Mouse (Mus musculus): ENCODE data around the gene Dnajb2. TPM values are rescaled to one million over a fixed set of nuclear protein-coding genes. Genes with fewer than 3 reads are reported as not detected.

Gene Dnajb2
- total RNA-seq (2012; rRNA removed) = 10.3 and 12.9 TPM in 2 replicates
- 10 to 100 TPM in 1 of 2 experiments, not detected in 1; 18.9 TPM for polyA plus RNA-seq (2012; ENCODE audit: insufficient read depth in 1 of 2, insufficient read length in 2 of 2, low read depth in 1 of 2, low replicate concordance in 2 of 2, missing spikeins in 1 of 2)

DNA sequence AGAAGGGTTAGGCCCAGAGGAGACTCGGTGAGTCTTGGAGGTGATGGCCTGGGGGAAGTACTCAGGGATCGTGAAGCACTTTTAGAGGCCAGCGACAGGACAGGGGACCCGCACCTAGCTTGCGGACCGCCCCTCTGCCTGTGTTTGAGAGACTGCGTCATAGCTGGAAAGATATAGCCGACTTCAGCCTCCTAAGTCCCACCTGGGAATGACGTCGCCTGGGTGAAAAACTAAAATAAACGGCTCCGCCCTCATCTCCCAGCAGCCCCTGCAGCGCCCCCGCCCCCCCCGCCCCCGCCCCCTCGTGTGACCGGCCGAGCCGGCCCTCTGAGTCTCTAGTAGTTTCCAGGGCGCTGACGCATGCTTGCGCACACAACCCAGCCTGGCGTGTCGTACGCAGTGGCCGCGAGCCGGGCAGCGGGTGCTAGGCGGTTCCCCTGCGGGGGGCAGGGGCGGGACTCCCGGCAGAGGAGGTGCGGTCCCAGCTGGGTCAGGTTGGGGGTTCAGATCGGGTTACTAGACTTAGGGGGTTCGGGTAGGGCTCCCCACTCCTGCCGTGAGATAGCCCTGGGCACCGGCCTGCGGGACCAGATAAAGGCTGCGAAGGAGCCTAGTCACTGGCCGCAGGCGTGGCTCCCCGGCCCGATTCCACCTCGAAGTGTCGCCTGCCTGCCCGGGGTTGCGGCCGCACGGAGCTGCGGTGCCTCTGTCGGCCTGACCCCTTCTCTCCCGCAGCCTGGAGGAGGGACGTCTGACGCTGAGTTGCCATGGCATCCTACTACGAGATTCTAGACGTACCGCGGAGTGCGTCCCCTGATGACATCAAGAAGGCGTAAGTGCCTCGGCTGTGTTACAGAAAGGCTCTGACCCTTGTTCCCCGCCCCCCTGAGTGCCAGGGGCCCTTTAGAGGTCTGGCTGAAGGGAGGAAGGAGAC lies at the start of gene Dnajb2:
Gene Dnajb2, plus strand, starts transcription at position 290 of the 934 bp plus-strand sequence.
- Histone ChIP-seq H3K9ac (ENCODE audit: control insufficient read depth, low read depth, low read length, poor library complexity, severe bottlenecking) (peak within 1 kb of the TSS; percentile 68), H3K9me3 (replicated peaks; ENCODE audit: insufficient read depth, low read length) (no peaks in the 10 kb centered on the region), H3K79me2 (ENCODE audit: control insufficient read depth, insufficient read depth, low read length, poor library complexity) (no peaks in the 10 kb centered on the region; the same call in 1 of the 2 replicates), H3K36me3 (ENCODE audit: control insufficient read depth in 1 of 2, insufficient read depth in 2 of 2, low read length in 2 of 2) (peaks cover 0 to 13% of the 10 kb centered on the region in 2 experiments; a peak in 2 of 4 replicates), H3K4me3 (ENCODE audit: control insufficient read depth in 1 of 2, insufficient read depth in 1 of 2, low read depth in 2 of 2, low read length in 2 of 2) (peak within 1 kb of the TSS; percentile 79 to 88), H3K27me3 (ENCODE audit: control insufficient read depth in 1 of 2, insufficient read depth in 2 of 2, low read length in 2 of 2) (no peaks in the 10 kb centered on the region), H3K4me1 (ENCODE audit: control insufficient read depth in 1 of 2, insufficient read depth in 2 of 2, low read length in 2 of 2) (peaks cover 10 to 11% of the 10 kb centered on the region in 2 experiments), H3K27ac (ENCODE audit: control insufficient read depth, low read depth, low read length) (peak within 1 kb of the TSS; percentile 58)
- DNase-seq (ENCODE audit: low read depth, low spot score) = peak; percentile 90
- TF ChIP-seq USF1 (IDR thresholded peaks at IDR 0.05; ENCODE audit: low read depth, low read length) = 0 out of 2 replicates have a peak, but pooled peaks have one; percentile 28
- peak; percentile 77 for TF ChIP-seq TAL1 (IDR thresholded peaks at IDR 0.05; ENCODE audit: low read length)
- TF ChIP-seq MAX (IDR thresholded peaks at IDR 0.05; ENCODE audit: low read length) = no peak; the same call in 1 of the 2 replicates
- peak; percentile 51 for TF ChIP-seq HCFC1 (IDR thresholded peaks at IDR 0.05; ENCODE audit: low read depth, low read length)
- TF ChIP-seq JUND (IDR thresholded peaks at IDR 0.05; ENCODE audit: low read depth, low read length) = no peak
- TF ChIP-seq POLR2AphosphoS5 (IDR thresholded peaks at IDR 0.05; ENCODE audit: borderline replicate concordance, low read depth, low read length) = no peak
- TF ChIP-seq MAZ (IDR thresholded peaks at IDR 0.05; ENCODE audit: low read depth, low read length) = no peak
- no peak for TF ChIP-seq ZNF384 (IDR thresholded peaks at IDR 0.05; ENCODE audit: low read depth, low read length)
- TF ChIP-seq CTCF (IDR thresholded peaks at IDR 0.05 in 2 of 3, conservative IDR thresholded peaks at IDR 0.05 in 1 of 3; ENCODE audit: control insufficient read depth in 1 of 3, insufficient read depth in 1 of 3, low read depth in 2 of 3, low read length in 3 of 3, poor library complexity in 1 of 3, severe bottlenecking in 1 of 3) = no peak
- no peak for TF ChIP-seq KAT2A (conservative IDR thresholded peaks at IDR 0.05; ENCODE audit: low read depth, low read length)
- no peak for TF ChIP-seq CHD2 (IDR thresholded peaks at IDR 0.05; ENCODE audit: low read length)
- no peak for TF ChIP-seq ZKSCAN1 (IDR thresholded peaks at IDR 0.05; ENCODE audit: low read depth, low read length)
- TF ChIP-seq NRF1 (IDR thresholded peaks at IDR 0.05; ENCODE audit: insufficient read depth, low read depth, low read length, poor library complexity, severe bottlenecking) = peak; percentile 65
- TF ChIP-seq ZMIZ1 (IDR thresholded peaks at IDR 0.05; ENCODE audit: low read depth, low read length) = peak; percentile 75
- TF ChIP-seq RCOR1 (IDR thresholded peaks at IDR 0.05; ENCODE audit: low read depth, low read length) = no peak
- TF ChIP-seq SIN3A (IDR thresholded peaks at IDR 0.05; ENCODE audit: low read length) = peak; percentile 73
- peak; percentile 47; the same call in 1 of the 2 replicates for TF ChIP-seq BHLHE40 (IDR thresholded peaks at IDR 0.05; ENCODE audit: borderline replicate concordance, low read depth, low read length)
- no peak for TF ChIP-seq CHD1 (IDR thresholded peaks at IDR 0.05; ENCODE audit: low read depth, low read length)
- TF ChIP-seq USF2 (IDR thresholded peaks at IDR 0.05; ENCODE audit: borderline replicate concordance in 1 of 2, insufficient read depth in 1 of 2, low read depth in 1 of 2, low read length in 2 of 2) = no peak
- TF ChIP-seq SMC3 (IDR thresholded peaks at IDR 0.05; ENCODE audit: low read depth, low read length) = no peak
- TF ChIP-seq MAFK (IDR thresholded peaks at IDR 0.05; ENCODE audit: borderline replicate concordance, low read depth, low read length) = no peak
- peak in 1 of 2 experiments; percentile 51; a peak in 1 of 4 replicates for TF ChIP-seq EP300 (IDR thresholded peaks at IDR 0.05; ENCODE audit: low read depth in 1 of 2, low read length in 2 of 2)
- TF ChIP-seq GATA1 (IDR thresholded peaks at IDR 0.05; ENCODE audit: low read depth, low read length) = no peak
- peak; percentile 88 for TF ChIP-seq MXI1 (IDR thresholded peaks at IDR 0.05; ENCODE audit: low read depth, low read length)
- TF ChIP-seq E2F4 (IDR thresholded peaks at IDR 0.05; ENCODE audit: borderline replicate concordance, low read depth, low read length) = no peak
- TF ChIP-seq POLR2AphosphoS2 (IDR thresholded peaks at IDR 0.05; ENCODE audit: low read length) = peak; percentile 77
- TF ChIP-seq UBTF (IDR thresholded peaks at IDR 0.05; ENCODE audit: borderline replicate concordance, insufficient read depth, low read depth, low read length) = no peak
- peak; percentile 35; the same call in 1 of the 2 replicates for TF ChIP-seq TBP (IDR thresholded peaks at IDR 0.05; ENCODE audit: low read depth, low read length)
- TF ChIP-seq NELFE (IDR thresholded peaks at IDR 0.05; ENCODE audit: low read depth, low read length) = peak; percentile 73
- 0 out of 2 replicates have a peak, but pooled peaks have one; percentile 36 for TF ChIP-seq TCF12 (IDR thresholded peaks at IDR 0.05; ENCODE audit: low read depth, low read length)
- TF ChIP-seq RAD21 (IDR thresholded peaks at IDR 0.05; ENCODE audit: low read depth, low read length) = no peak
- TF ChIP-seq ZC3H11A (IDR thresholded peaks at IDR 0.05; ENCODE audit: low read depth, low read length) = no peak
- peak; percentile 84 for TF ChIP-seq ETS1 (IDR thresholded peaks at IDR 0.05; ENCODE audit: low read depth, low read length)
- TF ChIP-seq POLR2A (IDR thresholded peaks at IDR 0.05; ENCODE audit: control insufficient read depth in 1 of 2, insufficient read depth in 1 of 2, low read depth in 1 of 2, low read length in 2 of 2, poor library complexity in 1 of 2) = peak; percentile 46 to 74; a peak in 3 of 4 replicates
- TF ChIP-seq MYB (IDR thresholded peaks at IDR 0.05; ENCODE audit: low read depth, low read length) = peak; percentile 11; the same call in 1 of the 2 replicates
